Mouse (Mus musculus): Measurements from ENCODE around the gene Card19. TPM values are rescaled to one million over a fixed set of nuclear protein-coding genes. Genes with fewer than 3 reads are reported as not detected.

Card19 gene
- polyA plus RNA-seq, 2 experiments: 9.8 to 16.2 TPM

DNA sequence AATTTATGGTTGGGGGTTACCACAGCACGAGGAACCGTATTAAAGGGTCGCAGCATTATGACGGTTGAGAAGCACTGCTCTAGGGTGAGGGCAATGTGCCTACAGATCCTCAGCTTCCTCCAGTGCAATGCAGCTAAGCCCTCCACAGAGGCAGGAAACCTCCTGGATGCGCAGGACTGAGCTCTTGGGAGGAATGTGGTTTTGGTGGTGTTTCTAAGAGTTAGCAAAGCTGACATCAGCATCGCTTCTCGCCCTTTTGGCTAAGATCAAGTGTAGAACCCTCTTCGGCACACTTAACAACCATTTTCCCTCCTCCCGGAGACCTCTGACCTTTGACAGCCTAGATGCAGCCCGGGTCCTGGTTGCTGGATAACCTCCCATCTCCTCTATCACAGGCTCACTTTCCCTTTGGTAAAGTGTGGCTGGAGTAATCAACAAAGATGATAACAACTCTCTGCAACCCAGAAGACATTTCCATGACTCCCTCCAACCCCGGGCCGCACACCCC is 31.4 kb upstream of the Card19 start:
- peaks cover 15% of the 10 kb centered on the region for H3K27me3 ChIP-seq (ENCODE audit: control insufficient read depth, insufficient read depth, low read length)
- ATAC-seq (ENCODE audit: insufficient read depth): no peak
- peaks cover 0 to 23% of the 10 kb centered on the region in 2 experiments for H3K4me1 ChIP-seq (replicated peaks; ENCODE audit: control insufficient read depth in 2 of 2, insufficient read depth in 2 of 2, low read length in 1 of 2)
- no peak overlapping the region for H3K27ac ChIP-seq
- no peak overlapping the region for H3K9ac ChIP-seq (replicated peaks)
- TF ChIP-seq CTCF (IDR thresholded peaks at IDR 0.05; ENCODE audit: low read depth): no peak
- TF ChIP-seq EP300 (IDR thresholded peaks at IDR 0.05; ENCODE audit: low read depth): no peak
- H3K4me2 ChIP-seq (ENCODE audit: low read depth): peak overlapping the region; percentile 67
- DNase-seq (ENCODE audit: low read depth in 3 of 3, low spot score in 3 of 3): no peak
- no peaks in the 10 kb centered on the region for H3K36me3 ChIP-seq (replicated peaks; ENCODE audit: control insufficient read depth, insufficient read depth, low read depth)
- no peaks in the 10 kb centered on the region for H3K9me3 ChIP-seq (ENCODE audit: control insufficient read depth, low read length)
- peak overlapping the region; percentile 22 to 43 for H3K4me3 ChIP-seq (ENCODE audit: insufficient read depth in 1 of 2, low read depth in 2 of 2, low read length in 2 of 2)
- WGBS (ENCODE audit: insufficient replicate concordance): 12% methylated on average over 12 of the region's 12 CpGs

DNA sequence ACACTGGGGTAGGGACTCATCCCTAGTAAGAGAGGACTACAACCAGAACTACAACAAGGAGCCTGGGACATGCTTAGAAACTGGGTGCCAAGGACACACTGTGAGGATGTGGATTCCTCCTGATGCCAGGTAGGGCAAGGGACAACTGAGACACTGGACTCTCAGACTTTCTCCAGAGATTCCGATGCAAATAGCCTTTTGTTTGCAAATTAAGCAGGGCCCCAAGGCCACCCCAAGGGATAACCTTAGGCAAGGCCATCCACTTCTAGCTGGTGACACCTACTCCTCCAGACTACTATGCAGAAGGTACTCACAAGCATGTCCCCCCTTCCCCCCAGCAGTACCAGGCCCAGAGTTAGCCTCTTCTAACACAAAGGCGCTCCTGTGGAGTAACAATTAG is 30.8 kb upstream of the Card19 start:
- Histone ChIP-seq H3K4me3 (ENCODE audit: insufficient read depth in 1 of 2, low read depth in 2 of 2, low read length in 2 of 2) (no peak overlapping the region), H3K4me1 (replicated peaks; ENCODE audit: control insufficient read depth in 2 of 2, insufficient read depth in 2 of 2, low read length in 1 of 2) (peaks cover 0 to 27% of the 10 kb centered on the region in 2 experiments), H3K9me3 (ENCODE audit: control insufficient read depth, low read length) (no peaks in the 10 kb centered on the region), H3K36me3 (replicated peaks; ENCODE audit: control insufficient read depth, insufficient read depth, low read depth) (no peaks in the 10 kb centered on the region), H3K9ac (replicated peaks) (no peak overlapping the region), H3K27me3 (ENCODE audit: control insufficient read depth, insufficient read depth, low read length) (peaks cover 15% of the 10 kb centered on the region), H3K27ac (no peak overlapping the region), H3K4me2 (ENCODE audit: low read depth) (no peak overlapping the region)
- DNase-seq (ENCODE audit: low read depth in 3 of 3, low spot score in 3 of 3): no peak
- WGBS (ENCODE audit: insufficient replicate concordance): 63% methylated on average over 2 of the region's 2 CpGs
- no peak for ATAC-seq (ENCODE audit: insufficient read depth)
- TF ChIP-seq EP300 (IDR thresholded peaks at IDR 0.05; ENCODE audit: low read depth) (no peak), CTCF (IDR thresholded peaks at IDR 0.05; ENCODE audit: low read depth) (no peak)

- Histone ChIP-seq H3K27me3 (ENCODE audit: control insufficient read depth, insufficient read depth, low read length) (peaks cover 15% of the 10 kb centered on the region), H3K4me1 (replicated peaks; ENCODE audit: control insufficient read depth in 2 of 2, insufficient read depth in 2 of 2, low read length in 1 of 2) (peaks cover 0 to 27% of the 10 kb centered on the region in 2 experiments), H3K36me3 (replicated peaks; ENCODE audit: control insufficient read depth, insufficient read depth, low read depth) (no peaks in the 10 kb centered on the region), H3K27ac (no peak overlapping the region), H3K9ac (replicated peaks) (no peak overlapping the region), H3K4me2 (ENCODE audit: low read depth) (no peak overlapping the region), H3K4me3 (ENCODE audit: insufficient read depth in 1 of 2, low read depth in 2 of 2, low read length in 2 of 2) (no peak overlapping the region), H3K9me3 (ENCODE audit: control insufficient read depth, low read length) (no peaks in the 10 kb centered on the region)
- DNase-seq (ENCODE audit: low read depth in 3 of 3, low spot score in 3 of 3) (no peak), ATAC-seq (ENCODE audit: insufficient read depth) (no peak)
- TF ChIP-seq CTCF (IDR thresholded peaks at IDR 0.05; ENCODE audit: low read depth): no peak
- TF ChIP-seq EP300 (IDR thresholded peaks at IDR 0.05; ENCODE audit: low read depth): no peak
- 51% methylated on average over 3 of the region's 3 CpGs for WGBS (ENCODE audit: insufficient replicate concordance)
Measured at GRCm38 (mm10) chr13:49246011-49246410, 30.2 kb upstream of the Card19 start.

GRCm38 (mm10) chr13:49245251-49245650 is 29.4 kb upstream of the Card19 start:
- WGBS (ENCODE audit: insufficient replicate concordance): 55% methylated on average over 4 of the region's 4 CpGs
- no peak overlapping the region for H3K4me3 ChIP-seq (ENCODE audit: insufficient read depth in 1 of 2, low read depth in 2 of 2, low read length in 2 of 2)
- no peak overlapping the region for H3K27ac ChIP-seq
- no peaks in the 10 kb centered on the region for H3K9me3 ChIP-seq (ENCODE audit: control insufficient read depth, low read length)
- ATAC-seq (ENCODE audit: insufficient read depth) (no peak), DNase-seq (ENCODE audit: low read depth in 3 of 3, low spot score in 3 of 3) (no peak)
- TF ChIP-seq EP300 (IDR thresholded peaks at IDR 0.05; ENCODE audit: low read depth) (no peak), CTCF (IDR thresholded peaks at IDR 0.05; ENCODE audit: low read depth) (no peak)
- H3K4me1 ChIP-seq (replicated peaks; ENCODE audit: control insufficient read depth in 2 of 2, insufficient read depth in 2 of 2, low read length in 1 of 2): peaks cover 0 to 25% of the 10 kb centered on the region in 2 experiments
- no peaks in the 10 kb centered on the region for H3K36me3 ChIP-seq (replicated peaks; ENCODE audit: control insufficient read depth, insufficient read depth, low read depth)
- no peak overlapping the region for H3K4me2 ChIP-seq (ENCODE audit: low read depth)
- H3K27me3 ChIP-seq (ENCODE audit: control insufficient read depth, insufficient read depth, low read length): peaks cover 15% of the 10 kb centered on the region
- no peak overlapping the region for H3K9ac ChIP-seq (replicated peaks)

- Histone ChIP-seq H3K4me3 (ENCODE audit: insufficient read depth in 1 of 2, low read depth in 2 of 2, low read length in 2 of 2) (no peak overlapping the region), H3K36me3 (replicated peaks; ENCODE audit: control insufficient read depth, insufficient read depth, low read depth) (no peaks in the 10 kb centered on the region), H3K9ac (replicated peaks) (no peak overlapping the region), H3K27ac (no peak overlapping the region), H3K9me3 (ENCODE audit: control insufficient read depth, low read length) (no peaks in the 10 kb centered on the region), H3K27me3 (ENCODE audit: control insufficient read depth, insufficient read depth, low read length) (peaks cover 15% of the 10 kb centered on the region), H3K4me2 (ENCODE audit: low read depth) (no peak overlapping the region), H3K4me1 (replicated peaks; ENCODE audit: control insufficient read depth in 2 of 2, insufficient read depth in 2 of 2, low read length in 1 of 2) (peaks cover 0 to 24% of the 10 kb centered on the region in 2 experiments)
- WGBS (ENCODE audit: insufficient replicate concordance): 35% methylated on average over 2 of the region's 2 CpGs
- TF ChIP-seq CTCF (IDR thresholded peaks at IDR 0.05; ENCODE audit: low read depth): no peak
- TF ChIP-seq EP300 (IDR thresholded peaks at IDR 0.05; ENCODE audit: low read depth): no peak
- no peak for ATAC-seq (ENCODE audit: insufficient read depth)
- DNase-seq (ENCODE audit: low read depth in 3 of 3, low spot score in 3 of 3): no peak
Measured at GRCm38 (mm10) chr13:49243492-49243891, 27.7 kb upstream of the Card19 start.

All from liver, embryonic 14.5 days (tissue).